Mouse (Mus musculus) kidney, adult 2 months (tissue): ENCODE measurements around the gene Fut9. TPM values are rescaled to one million over a fixed set of nuclear protein-coding genes. Genes with fewer than 3 reads are reported as not detected.

Source experiments
- DNase-seq: peaks from one replicate; pipeline ENCODE4 v3.0.0; 2021
- H3K27ac ChIP-seq: fragments of 200-500 bp; 2 replicates; pipeline ENCODE4 v1.5.1; 2012; ENCODE audit warnings: low read depth, low read length, control low read depth, inconsistent platforms; ENCODE audit not compliant: insufficient read depth
- H3K27me3 ChIP-seq: fragments of 200-500 bp; replicated peaks from 2 replicates; pipeline ENCODE4 v1.6.1; 2012; ENCODE audit warnings: mild to moderate bottlenecking, moderate library complexity, low read length, inconsistent platforms; ENCODE audit not compliant: control insufficient read depth, insufficient read depth
- H3K36me3 ChIP-seq: fragments of 200-500 bp; 2 replicates; pipeline ENCODE4 v1.6.1; 2012; ENCODE audit warnings: mild to moderate bottlenecking, moderate library complexity, low read length, inconsistent platforms; ENCODE audit not compliant: control insufficient read depth, insufficient read depth
- H3K4me1 ChIP-seq: fragments of 200-500 bp; 2 replicates; pipeline ENCODE4 v1.6.1; 2011; ENCODE audit warnings: low read length; ENCODE audit not compliant: control insufficient read depth, insufficient read depth
- H3K4me3 ChIP-seq: fragments of 200-500 bp; 2 replicates; pipeline ENCODE4 v1.5.1; 2011; ENCODE audit warnings: mild to moderate bottlenecking, low read depth, low read length, control low read depth; ENCODE audit not compliant: insufficient read depth
- CTCF ChIP-seq: fragments of 200-500 bp; conservative IDR thresholded peaks from 2 replicates; pipeline ENCODE4 v1.5.1; 2011; ENCODE audit warnings: low read depth, mild to moderate bottlenecking, control low read depth, low read length, moderate library complexity, mixed read lengths; ENCODE audit not compliant: insufficient read depth, insufficient read length
- POLR2A ChIP-seq: fragments of 200-500 bp; IDR thresholded peaks from one replicate; pipeline ENCODE4 v1.6.1; 2011; ENCODE audit warnings: low read depth, low read length, control low read depth
- WGBS: fragments of 180-500 bp; shearing (Covaris S2); methylation state at CpG from one replicate; pipeline ENCODE4 v1.1.7; 2018; 5-methylcytosine and 5-hydroxymethylcytosine counted together
- polyA plus RNA-seq: library from polyadenylated mRNA; depleted of rRNA; stranded (reverse); fragments of >200 nt; gene quantifications from 2 replicates; pipeline ENCODE4 v1.2.3, GENCODE M21; 2012

The Fut9 gene
- polyA plus RNA-seq, 1 experiment = 31.1 TPM

- WGBS = 6% methylated on average over 10 of the region's 10 CpGs
- DNase-seq = no peak
- TF ChIP-seq POLR2A (no peak), CTCF (no peak)
- Histone ChIP-seq H3K36me3 (no peaks in the 10 kb centered on the region; the same call in 1 of the 2 replicates), H3K27me3 (no peaks in the 10 kb centered on the region), H3K4me1 (peaks cover 7% of the 10 kb centered on the region; the same call in 1 of the 2 replicates), H3K27ac (peak overlapping the region; percentile 94), H3K4me3 (peak overlapping the region; percentile 73)
These were observed 1.6 kb downstream of the Fut9 start for GRCm38 (mm10) chr4:25798412-25798811.

- DNase-seq = no peak
- H3K27me3 ChIP-seq = no peaks in the 10 kb centered on the region
- TF ChIP-seq POLR2A (no peak), CTCF (no peak)
- peaks cover 1% of the 10 kb centered on the region; the same call in 1 of the 2 replicates for H3K4me1 ChIP-seq
- H3K4me3 ChIP-seq = no peak overlapping the region
- H3K36me3 ChIP-seq = no peaks in the 10 kb centered on the region; the same call in 1 of the 2 replicates
- H3K27ac ChIP-seq = peak overlapping the region; percentile 23; the same call in 1 of the 2 replicates
- 29% methylated on average over 3 of the region's 3 CpGs for WGBS
These were observed 3.9 kb downstream of the Fut9 start for GRCm38 (mm10) chr4:25796149-25796548.

- Histone ChIP-seq H3K27ac (no peak overlapping the region), H3K36me3 (0 out of 2 replicates have a peak, but pooled peaks cover 1% of the 10 kb centered on the region), H3K4me1 (no peaks in the 10 kb centered on the region), H3K4me3 (no peak overlapping the region), H3K27me3 (no peaks in the 10 kb centered on the region)
- TF ChIP-seq CTCF = no peak
- no peak for TF ChIP-seq POLR2A
- no peak for DNase-seq
- WGBS = 88% methylated on average over 4 of the region's 4 CpGs
These were observed 14.8 kb downstream of the Fut9 start for GRCm38 (mm10) chr4:25785276-25785675.

GRCm38 (mm10) chr4:25768657-25769056 is 31.4 kb downstream of the Fut9 start:
- WGBS = 46% methylated on average over 3 of the region's 3 CpGs

GRCm38 (mm10) chr4:25763091-25763490 is 37.0 kb downstream of the Fut9 start:
- Histone ChIP-seq H3K4me1 (no peaks in the 10 kb centered on the region), H3K4me3 (no peak overlapping the region), H3K36me3 (no peaks in the 10 kb centered on the region; the same call in 1 of the 2 replicates), H3K27ac (peak overlapping the region; percentile 45), H3K27me3 (no peaks in the 10 kb centered on the region)
- no peak for TF ChIP-seq POLR2A
- TF ChIP-seq CTCF = no peak
- DNase-seq = peak; percentile 62

More at GRCm38 (mm10) chr4:25768657-25769056, 31.4 kb downstream of the Fut9 start:
- Histone ChIP-seq H3K27ac (no peak overlapping the region; the same call in 1 of the 2 replicates), H3K36me3 (peaks cover 3% of the 10 kb centered on the region; the same call in 1 of the 2 replicates), H3K4me1 (0 out of 2 replicates have a peak, but pooled peaks cover 2% of the 10 kb centered on the region), H3K27me3 (no peaks in the 10 kb centered on the region), H3K4me3 (no peak overlapping the region)
- TF ChIP-seq POLR2A (no peak), CTCF (no peak)
- peak; percentile 49 for DNase-seq

GRCm38 (mm10) chr4:25757909-25758548 is 42.0 kb downstream of the Fut9 start:
- DNase-seq = no peak
- Histone ChIP-seq H3K36me3 (no peaks in the 10 kb centered on the region; the same call in 1 of the 2 replicates), H3K4me1 (no peaks in the 10 kb centered on the region), H3K4me3 (no peak overlapping the region), H3K27ac (no peak overlapping the region), H3K27me3 (no peaks in the 10 kb centered on the region)
- TF ChIP-seq CTCF (no peak), POLR2A (no peak)
- WGBS = 46% methylated on average over 5 of the region's 5 CpGs

GRCm38 (mm10) chr4:25741553-25741952 is 58.5 kb downstream of the Fut9 start:
- TF ChIP-seq CTCF (no peak), POLR2A (no peak)
- H3K4me1 ChIP-seq = no peaks in the 10 kb centered on the region
- H3K4me3 ChIP-seq = no peak overlapping the region
- DNase-seq = no peak
- H3K27me3 ChIP-seq = no peaks in the 10 kb centered on the region
- WGBS = 75% methylated on average over 5 of the region's 5 CpGs
- no peak overlapping the region for H3K27ac ChIP-seq
- H3K36me3 ChIP-seq = no peaks in the 10 kb centered on the region; the same call in 1 of the 2 replicates
